Mouse (Mus musculus): ENCODE data around the gene Nelfe.

The Nelfe gene

GRCm38 (mm10) chr17:34894074-34894597, 43.9 kb downstream of the Nelfe start:
- H3K4me3 ChIP-seq (replicated peaks; ENCODE audit: low read length): peak overlapping the region; percentile 86
- 0 out of 2 replicates have a peak, but pooled peaks cover 4% of the 10 kb centered on the region for H3K27me3 ChIP-seq (ENCODE audit: insufficient read depth, low read length)
- TF ChIP-seq POU5F1 (IDR thresholded peaks at IDR 0.05; ENCODE audit: borderline replicate concordance, low read length) (no peak), CTCF (conservative IDR thresholded peaks at IDR 0.05; ENCODE audit: low read length) (no peak), NANOG (IDR thresholded peaks at IDR 0.05; ENCODE audit: borderline replicate concordance, low read length) (no peak)
- H3K4me1 ChIP-seq (replicated peaks; ENCODE audit: low read depth, low read length): peaks cover 66% of the 10 kb centered on the region
- no peaks in the 10 kb centered on the region for H3K9me3 ChIP-seq (ENCODE audit: low read length)
- H3K36me3 ChIP-seq (ENCODE audit: insufficient read depth, low read length): peaks cover 9% of the 10 kb centered on the region; the same call in 1 of the 2 replicates

GRCm38 (mm10) chr17:34894801-34895530, 44.8 kb downstream of the Nelfe start:
- TF ChIP-seq CTCF (conservative IDR thresholded peaks at IDR 0.05; ENCODE audit: low read length) (no peak), POU5F1 (IDR thresholded peaks at IDR 0.05; ENCODE audit: borderline replicate concordance, low read length) (no peak), NANOG (IDR thresholded peaks at IDR 0.05; ENCODE audit: borderline replicate concordance, low read length) (no peak)
- peak overlapping the region; percentile 86 for H3K4me3 ChIP-seq (replicated peaks; ENCODE audit: low read length)
- H3K9me3 ChIP-seq (ENCODE audit: low read length): no peaks in the 10 kb centered on the region
- 0 out of 2 replicates have a peak, but pooled peaks cover 4% of the 10 kb centered on the region for H3K27me3 ChIP-seq (ENCODE audit: insufficient read depth, low read length)
- peaks cover 72% of the 10 kb centered on the region for H3K4me1 ChIP-seq (replicated peaks; ENCODE audit: low read depth, low read length)
- H3K36me3 ChIP-seq (ENCODE audit: insufficient read depth, low read length): peaks cover 9% of the 10 kb centered on the region; the same call in 1 of the 2 replicates

DNA sequence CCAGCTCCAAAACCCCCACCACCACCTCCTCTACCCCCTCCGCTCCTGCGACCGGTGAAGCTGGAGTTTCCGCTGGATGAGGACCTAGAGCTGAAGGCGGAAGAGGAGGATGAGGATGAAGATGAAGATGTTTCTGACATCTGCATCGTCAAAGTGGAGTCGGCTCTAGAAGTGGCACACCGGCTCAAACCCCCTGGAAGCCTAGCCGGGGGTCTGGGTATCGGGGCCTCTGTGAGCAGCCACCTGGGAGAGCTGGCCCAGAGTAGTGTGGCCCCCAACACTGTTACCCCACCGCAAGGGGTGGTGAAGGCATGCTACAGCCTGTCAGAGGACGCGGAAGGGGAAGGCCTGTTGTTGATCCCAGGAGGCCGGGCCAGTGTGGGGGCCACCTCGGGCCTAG, 45.5 kb downstream of the Nelfe start:
- TF ChIP-seq CTCF (conservative IDR thresholded peaks at IDR 0.05; ENCODE audit: low read length): no peak
- TF ChIP-seq NANOG (IDR thresholded peaks at IDR 0.05; ENCODE audit: borderline replicate concordance, low read length): no peak
- TF ChIP-seq POU5F1 (IDR thresholded peaks at IDR 0.05; ENCODE audit: borderline replicate concordance, low read length): no peak
- H3K4me3 ChIP-seq (replicated peaks; ENCODE audit: low read length): peak overlapping the region; percentile 86
- peaks cover 13% of the 10 kb centered on the region for H3K36me3 ChIP-seq (ENCODE audit: insufficient read depth, low read length)
- 0 out of 2 replicates have a peak, but pooled peaks cover 4% of the 10 kb centered on the region for H3K27me3 ChIP-seq (ENCODE audit: insufficient read depth, low read length)
- peaks cover 69% of the 10 kb centered on the region for H3K4me1 ChIP-seq (replicated peaks; ENCODE audit: low read depth, low read length)
- no peaks in the 10 kb centered on the region for H3K9me3 ChIP-seq (ENCODE audit: low read length)

DNA sequence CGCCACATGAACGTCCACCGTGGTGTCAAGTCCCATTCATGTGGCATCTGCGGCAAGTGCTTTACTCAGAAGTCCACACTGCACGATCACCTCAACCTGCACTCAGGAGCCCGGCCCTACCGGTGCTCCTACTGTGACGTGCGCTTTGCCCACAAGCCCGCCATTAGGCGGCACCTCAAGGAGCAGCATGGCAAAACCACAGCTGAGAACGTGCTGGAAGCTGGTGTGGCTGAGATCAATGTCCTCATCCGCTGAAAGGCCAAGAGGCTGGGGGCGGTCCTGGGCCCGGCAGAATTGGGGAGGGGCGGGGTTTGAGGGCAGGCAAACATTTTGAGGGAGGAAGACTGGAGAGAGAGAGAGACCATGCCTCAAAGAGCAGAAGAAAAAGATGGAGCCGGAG, 46.2 kb downstream of the Nelfe start:
- H3K4me3 ChIP-seq (replicated peaks; ENCODE audit: low read length): peak overlapping the region; percentile 59
- peaks cover 19% of the 10 kb centered on the region for H3K36me3 ChIP-seq (ENCODE audit: insufficient read depth, low read length)
- H3K9me3 ChIP-seq (ENCODE audit: low read length): no peaks in the 10 kb centered on the region
- TF ChIP-seq CTCF (conservative IDR thresholded peaks at IDR 0.05; ENCODE audit: low read length): no peak
- no peak for TF ChIP-seq NANOG (IDR thresholded peaks at IDR 0.05; ENCODE audit: borderline replicate concordance, low read length)
- TF ChIP-seq POU5F1 (IDR thresholded peaks at IDR 0.05; ENCODE audit: borderline replicate concordance, low read length): no peak
- peaks cover 70% of the 10 kb centered on the region for H3K4me1 ChIP-seq (replicated peaks; ENCODE audit: low read depth, low read length)
- 0 out of 2 replicates have a peak, but pooled peaks cover 4% of the 10 kb centered on the region for H3K27me3 ChIP-seq (ENCODE audit: insufficient read depth, low read length)

DNA sequence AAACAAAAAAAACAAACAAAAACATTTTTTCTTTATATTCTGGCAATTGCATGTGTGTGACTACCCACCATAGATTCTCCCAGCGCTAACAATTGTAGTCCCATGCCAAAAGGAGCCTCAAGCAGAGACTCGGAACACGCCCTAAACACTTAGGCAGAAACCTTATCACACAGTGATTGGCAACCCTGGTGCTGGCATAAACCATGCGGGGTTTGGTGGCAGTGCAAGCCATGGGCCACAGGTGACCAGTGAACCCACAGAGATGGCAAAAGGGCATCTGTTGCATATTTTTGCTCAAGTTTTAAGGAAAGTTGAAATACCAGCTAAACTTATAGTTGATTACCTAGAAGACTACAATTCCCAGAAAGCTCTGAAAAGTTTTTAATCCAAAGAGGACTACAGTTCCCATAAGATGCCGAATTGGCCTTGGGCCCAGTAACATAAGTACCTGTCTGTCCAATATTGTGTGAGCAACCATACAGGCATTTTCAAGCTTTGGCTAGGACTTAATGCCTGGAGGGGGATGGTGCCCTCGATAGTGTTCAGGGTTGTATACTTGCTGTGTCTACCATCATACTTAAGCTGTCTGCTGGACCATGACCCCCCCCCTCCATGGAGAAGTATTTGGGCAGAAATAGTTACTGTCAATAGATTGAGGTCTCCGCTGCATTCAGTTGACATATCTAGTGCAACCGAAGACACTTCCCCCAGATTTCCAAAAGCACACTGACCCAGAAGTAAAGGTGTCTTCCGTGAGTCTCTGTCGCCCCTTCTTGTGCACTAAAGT, 47.4 kb downstream of the Nelfe start:
- Histone ChIP-seq H3K27me3 (ENCODE audit: insufficient read depth, low read length) (0 out of 2 replicates have a peak, but pooled peaks cover 4% of the 10 kb centered on the region), H3K36me3 (ENCODE audit: insufficient read depth, low read length) (peaks cover 25% of the 10 kb centered on the region), H3K4me3 (replicated peaks; ENCODE audit: low read length) (peak overlapping the region; percentile 92), H3K4me1 (replicated peaks; ENCODE audit: low read depth, low read length) (peaks cover 68% of the 10 kb centered on the region), H3K9me3 (ENCODE audit: low read length) (no peaks in the 10 kb centered on the region)
- TF ChIP-seq POU5F1 (IDR thresholded peaks at IDR 0.05; ENCODE audit: borderline replicate concordance, low read length): no peak
- no peak for TF ChIP-seq CTCF (conservative IDR thresholded peaks at IDR 0.05; ENCODE audit: low read length)
- TF ChIP-seq NANOG (IDR thresholded peaks at IDR 0.05; ENCODE audit: borderline replicate concordance, low read length): no peak

DNA sequence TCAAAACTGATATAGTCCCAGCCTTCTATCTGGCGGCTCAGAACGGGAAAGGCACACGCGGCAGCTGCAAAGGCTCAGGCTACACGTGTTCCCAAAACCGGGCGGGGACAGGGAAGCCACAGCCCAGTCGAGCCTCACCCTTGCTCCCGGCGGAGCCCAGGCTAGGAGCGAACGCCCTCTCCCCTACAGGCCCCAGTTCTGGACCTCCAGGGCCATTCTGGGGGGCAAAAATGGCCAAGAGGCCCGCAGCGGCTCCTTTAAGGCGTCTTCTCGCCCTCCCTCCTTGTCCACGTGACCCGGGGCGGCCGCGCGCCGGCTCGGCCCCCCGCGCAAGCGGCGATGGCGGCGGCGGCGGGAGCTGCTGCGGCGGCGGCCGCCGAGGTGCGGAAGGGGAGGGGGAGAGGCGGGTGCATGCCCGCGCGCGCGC, 48.0 kb downstream of the Nelfe start, which contains the start of the genes C2 and Ehmt2:
Gene C2 (minus strand): TSS at position 106 of the 427 bp plus-strand sequence.
Gene Ehmt2 (plus strand): TSS at position 310 of the 427 bp plus-strand sequence.
- H3K27me3 ChIP-seq (ENCODE audit: insufficient read depth, low read length): 0 out of 2 replicates have a peak, but pooled peaks cover 4% of the 10 kb centered on the region
- peak within 1 kb of the TSS; percentile 92 for H3K4me3 ChIP-seq (replicated peaks; ENCODE audit: low read length)
- H3K9me3 ChIP-seq (ENCODE audit: low read length): no peaks in the 10 kb centered on the region
- TF ChIP-seq CTCF (conservative IDR thresholded peaks at IDR 0.05; ENCODE audit: low read length) (no peak), POU5F1 (IDR thresholded peaks at IDR 0.05; ENCODE audit: borderline replicate concordance, low read length) (no peak), NANOG (IDR thresholded peaks at IDR 0.05; ENCODE audit: borderline replicate concordance, low read length) (no peak)
- H3K4me1 ChIP-seq (replicated peaks; ENCODE audit: low read depth, low read length): peaks cover 68% of the 10 kb centered on the region
- peaks cover 30% of the 10 kb centered on the region for H3K36me3 ChIP-seq (ENCODE audit: insufficient read depth, low read length)

GRCm38 (mm10) chr17:34898706-34899052, 48.5 kb downstream of the Nelfe start:
- Histone ChIP-seq H3K4me1 (replicated peaks; ENCODE audit: low read depth, low read length) (peaks cover 68% of the 10 kb centered on the region), H3K9me3 (ENCODE audit: low read length) (no peaks in the 10 kb centered on the region), H3K36me3 (ENCODE audit: insufficient read depth, low read length) (peaks cover 34% of the 10 kb centered on the region), H3K4me3 (replicated peaks; ENCODE audit: low read length) (peak overlapping the region; percentile 92), H3K27me3 (ENCODE audit: insufficient read depth, low read length) (0 out of 2 replicates have a peak, but pooled peaks cover 4% of the 10 kb centered on the region)
- TF ChIP-seq NANOG (IDR thresholded peaks at IDR 0.05; ENCODE audit: borderline replicate concordance, low read length) (no peak), POU5F1 (IDR thresholded peaks at IDR 0.05; ENCODE audit: borderline replicate concordance, low read length) (no peak), CTCF (conservative IDR thresholded peaks at IDR 0.05; ENCODE audit: low read length) (no peak)

Data from E14TG2a.4 (cell line).